Mouse (Mus musculus) intestine, postnatal 0 days (tissue): ENCODE results near the gene Cldn7. TPM values are rescaled to one million over a fixed set of nuclear protein-coding genes. Genes with fewer than 3 reads are reported as not detected.

Experiments
- ATAC-seq: fragments of 200-750 bp; cut with Nextera tagmentation; 2 replicates; pipeline ENCODE4 v1.8.0; 2017; ENCODE audit warnings: mild to moderate bottlenecking, moderate TSS enrichment, moderate library complexity
- H3K27ac ChIP-seq: fragments of 300-500 bp; sonication (generic); 2 replicates; pipeline ENCODE4 v1.5.1; 2014; ENCODE audit warnings: mild to moderate bottlenecking, low read depth, low read length, moderate library complexity
- H3K27me3 ChIP-seq: fragments of 300-500 bp; sonication (generic); replicated peaks from 2 replicates; pipeline ENCODE4 v1.6.1; 2014; ENCODE audit warnings: low read length, mixed read lengths; ENCODE audit not compliant: control insufficient read depth, insufficient read depth
- H3K36me3 ChIP-seq: fragments of 300-500 bp; sonication (generic); 2 replicates; pipeline ENCODE4 v1.6.1; 2014; ENCODE audit warnings: mild to moderate bottlenecking, moderate library complexity; ENCODE audit not compliant: control insufficient read depth, insufficient read depth
- H3K4me1 ChIP-seq: fragments of 300-500 bp; sonication (generic); replicated peaks from 2 replicates; pipeline ENCODE4 v1.6.1; 2014; ENCODE audit warnings: antibody characterized with exemption, low read length, mixed read lengths; ENCODE audit not compliant: control insufficient read depth, insufficient read depth
- H3K4me2 ChIP-seq: fragments of 300-500 bp; sonication (generic); replicated peaks from 2 replicates; pipeline ENCODE4 v1.6.1; 2014; ENCODE audit warnings: low read depth, mild to moderate bottlenecking, moderate library complexity
- H3K4me3 ChIP-seq: fragments of 300-500 bp; sonication (generic); 2 replicates; pipeline ENCODE4 v1.5.1; 2014; ENCODE audit warnings: low read depth, low read length
- H3K9ac ChIP-seq: fragments of 300-500 bp; sonication (generic); 2 replicates; pipeline ENCODE4 v1.6.1; 2014; ENCODE audit warnings: mild to moderate bottlenecking, low read depth, low read length
- H3K9me3 ChIP-seq: fragments of 300-500 bp; sonication (generic); 2 replicates; pipeline ENCODE4 v1.6.1; 2016; ENCODE audit warnings: mixed run types; ENCODE audit not compliant: control insufficient read depth
- CTCF ChIP-seq: sonication (generic); IDR thresholded peaks from 2 replicates; pipeline ENCODE4 v1.5.1; 2016; ENCODE audit warnings: low read depth, mild to moderate bottlenecking, control low read depth, antibody characterized with exemption, moderate library complexity
- WGBS: fragments of 180-500 bp; shearing (Covaris S2); extraction: QIAGEN DNeasy Blood & Tissue Kit; methylation state at CpG from one replicate; pipeline ENCODE4 v1.1.7; 2014; 5-methylcytosine and 5-hydroxymethylcytosine counted together
- polyA plus RNA-seq: library from polyadenylated mRNA; unstranded; fragments of >200 nt; fragmentation: Nextera tagmentation; extraction: Ambion mirVana; gene quantifications from 2 replicates; pipeline ENCODE4 v1.2.1, GENCODE M21; 2015

Cldn7 gene
- polyA plus RNA-seq, 1 experiment from 2014 or later = 1,341 TPM

GRCm38 (mm10) chr11:69936156-69936555 lies 28.4 kb upstream of the Cldn7 start:
- TF ChIP-seq CTCF = no peak
- no peaks in the 10 kb centered on the region for H3K36me3 ChIP-seq
- no peak for ATAC-seq
- H3K4me3 ChIP-seq = peak overlapping the region; percentile 43
- WGBS = 2% methylated on average over 30 of the region's 30 CpGs
- peak overlapping the region; percentile 89 for H3K4me2 ChIP-seq
- peaks cover 13% of the 10 kb centered on the region for H3K4me1 ChIP-seq
- peaks cover 5% of the 10 kb centered on the region for H3K27me3 ChIP-seq
- H3K9me3 ChIP-seq = no peaks in the 10 kb centered on the region
- H3K27ac ChIP-seq = no peak overlapping the region
- 0 out of 2 replicates have a peak overlapping the region, but pooled peaks have one; percentile 22 for H3K9ac ChIP-seq

GRCm38 (mm10) chr11:69936714-69937347 lies 27.7 kb upstream of the Cldn7 start:
- no peak for ATAC-seq
- no peak overlapping the region for H3K9ac ChIP-seq
- WGBS = 29% methylated on average over 9 of the region's 9 CpGs

GRCm38 (mm10) chr11:69937385-69937784 lies 27.2 kb upstream of the Cldn7 start:
- Histone ChIP-seq H3K4me2 (no peak overlapping the region), H3K27ac (peak overlapping the region; percentile 46; the same call in 1 of the 2 replicates), H3K9ac (no peak overlapping the region)

More at GRCm38 (mm10) chr11:69936714-69937347, 27.7 kb upstream of the Cldn7 start:
- peak overlapping the region; percentile 46; the same call in 1 of the 2 replicates for H3K27ac ChIP-seq
- H3K27me3 ChIP-seq = peaks cover 5% of the 10 kb centered on the region
- H3K4me1 ChIP-seq = peaks cover 13% of the 10 kb centered on the region
- H3K9me3 ChIP-seq = no peaks in the 10 kb centered on the region
- H3K4me3 ChIP-seq = no peak overlapping the region
- no peaks in the 10 kb centered on the region for H3K36me3 ChIP-seq
- H3K4me2 ChIP-seq = peak overlapping the region; percentile 89
- no peak for TF ChIP-seq CTCF

GRCm38 (mm10) chr11:69937834-69938233 lies 26.7 kb upstream of the Cldn7 start:
- Histone ChIP-seq H3K4me1 (peaks cover 13% of the 10 kb centered on the region), H3K4me2 (no peak overlapping the region), H3K9me3 (no peaks in the 10 kb centered on the region), H3K9ac (no peak overlapping the region), H3K4me3 (no peak overlapping the region), H3K36me3 (no peaks in the 10 kb centered on the region), H3K27ac (0 out of 2 replicates have a peak overlapping the region, but pooled peaks have one; percentile 46), H3K27me3 (peaks cover 5% of the 10 kb centered on the region)
- 72% methylated on average over 5 of the region's 5 CpGs for WGBS
- ATAC-seq = no peak
- TF ChIP-seq CTCF = no peak

More at GRCm38 (mm10) chr11:69937385-69937784, 27.2 kb upstream of the Cldn7 start:
- Histone ChIP-seq H3K36me3 (no peaks in the 10 kb centered on the region), H3K9me3 (no peaks in the 10 kb centered on the region), H3K4me3 (no peak overlapping the region), H3K4me1 (peaks cover 13% of the 10 kb centered on the region), H3K27me3 (peaks cover 5% of the 10 kb centered on the region)
- no peak for TF ChIP-seq CTCF
- ATAC-seq = no peak
- 22% methylated on average over 4 of the region's 4 CpGs for WGBS

GRCm38 (mm10) chr11:69938401-69938979 lies 26.1 kb upstream of the Cldn7 start:
- no peak overlapping the region for H3K27ac ChIP-seq
- ATAC-seq = no peak

GRCm38 (mm10) chr11:69939181-69939580 lies 25.4 kb upstream of the Cldn7 start:
- WGBS = 64% methylated on average over 5 of the region's 5 CpGs
- H3K27ac ChIP-seq = no peak overlapping the region

More at GRCm38 (mm10) chr11:69938401-69938979, 26.1 kb upstream of the Cldn7 start:
- peaks cover 5% of the 10 kb centered on the region for H3K27me3 ChIP-seq
- H3K4me3 ChIP-seq = no peak overlapping the region
- H3K9me3 ChIP-seq = no peaks in the 10 kb centered on the region
- no peak for TF ChIP-seq CTCF
- peaks cover 13% of the 10 kb centered on the region for H3K4me1 ChIP-seq
- no peaks in the 10 kb centered on the region for H3K36me3 ChIP-seq
- H3K4me2 ChIP-seq = no peak overlapping the region
- 43% methylated on average over 9 of the region's 9 CpGs for WGBS
- H3K9ac ChIP-seq = no peak overlapping the region

More at GRCm38 (mm10) chr11:69939181-69939580, 25.4 kb upstream of the Cldn7 start:
- no peak overlapping the region for H3K9ac ChIP-seq
- H3K9me3 ChIP-seq = no peaks in the 10 kb centered on the region
- H3K27me3 ChIP-seq = peaks cover 5% of the 10 kb centered on the region
- no peak overlapping the region for H3K4me3 ChIP-seq
- no peak for ATAC-seq
- H3K4me1 ChIP-seq = peaks cover 13% of the 10 kb centered on the region
- no peaks in the 10 kb centered on the region for H3K36me3 ChIP-seq
- no peak overlapping the region for H3K4me2 ChIP-seq
- no peak for TF ChIP-seq CTCF
